Mouse (Mus musculus): Measurements from ENCODE around the gene Hist1h2ah. TPM values are rescaled to one million over a fixed set of nuclear protein-coding genes. Genes with fewer than 3 reads are reported as not detected.

The Hist1h2ah gene
- total RNA-seq, 1 experiment from 2014 or later: 61.8 TPM

Small RNA genes lying within 50 kb of the gene (microRNA-seq; reads per million reads assigned to microRNA genes)
- 0 reads per million in 2 experiments for gene Gm26300
- 0 reads per million in 2 experiments for gene Gm44390
- 0 reads per million in 2 experiments for gene Gm44486

Other genes with a start within 250 kb of the Hist1h2ah start
- 17.4 and 21.1 TPM in 2 replicates for gene Hist1h2an, start 248.3 kb downstream of the Hist1h2ah start, total RNA-seq (2021)
- 37.8 and 38.3 TPM in 2 replicates for gene Hist1h2bp, start 248.1 kb downstream of the Hist1h2ah start, total RNA-seq (2021)
- gene Hist1h2bq, start 225.4 kb downstream of the Hist1h2ah start, total RNA-seq (2021): 40.4 and 87.7 TPM in 2 replicates
- 56.7 and 173 TPM in 2 replicates for gene Hist1h2ao, start 225.1 kb downstream of the Hist1h2ah start, total RNA-seq (2021)
- gene Hist1h4m, start 223.8 kb downstream of the Hist1h2ah start, total RNA-seq (2021): 279 and 356 TPM in 2 replicates
- gene Hist1h4n, start 203.4 kb downstream of the Hist1h2ah start, total RNA-seq (2021): 43.4 and 51.9 TPM in 2 replicates
- gene Hist1h2ap, start 202.1 kb downstream of the Hist1h2ah start, total RNA-seq (2021): 4.5 and 108 TPM in 2 replicates
- gene Hist1h2br, start 201.8 kb downstream of the Hist1h2ah start, total RNA-seq (2021): 39.7 and 86.5 TPM in 2 replicates
- 2.0 and 2.1 TPM in 2 replicates for gene Zfp184, start 90.5 kb downstream of the Hist1h2ah start, total RNA-seq (2021)
- not detected in 2 replicates for gene Pom121l2, start 54.4 kb downstream of the Hist1h2ah start, total RNA-seq (2021)
- gene Prss16, start 25.8 kb downstream of the Hist1h2ah start, total RNA-seq (2021): not detected in 2 replicates
- gene Hist1h2bk, start 302 bp upstream of the Hist1h2ah start, total RNA-seq (2021): 121 and 135 TPM in 2 replicates
- 82.8 and 97.8 TPM in 2 replicates for gene Hist1h4i, start 5.8 kb upstream of the Hist1h2ah start, total RNA-seq (2021)
- 50.6 and 64.7 TPM in 2 replicates for gene Hist1h2ag, start 7.4 kb upstream of the Hist1h2ah start, total RNA-seq (2021)
- 57.9 and 61.1 TPM in 2 replicates for gene Hist1h2bj, start 7.6 kb upstream of the Hist1h2ah start, total RNA-seq (2021)
- gene Vmn1r188, start 48.9 kb upstream of the Hist1h2ah start, total RNA-seq (2021): not detected in 2 replicates
- not detected in 2 replicates for gene Vmn1r189, start 70.3 kb upstream of the Hist1h2ah start, total RNA-seq (2021)
- not detected in 2 replicates for gene Vmn1r191, start 148.4 kb upstream of the Hist1h2ah start, total RNA-seq (2021)
- not detected in 2 replicates for gene Vmn1r192, start 155.6 kb upstream of the Hist1h2ah start, total RNA-seq (2021)
- gene Vmn1r193, start 187.6 kb upstream of the Hist1h2ah start, total RNA-seq (2021): not detected in 2 replicates
- not detected in 2 replicates for gene Vmn1r194, start 208.6 kb upstream of the Hist1h2ah start, total RNA-seq (2021)
- not detected in 2 replicates for gene Vmn1r195, start 235.0 kb upstream of the Hist1h2ah start, total RNA-seq (2021)